Mouse (Mus musculus): ENCODE results near the gene Pard3b. TPM values are rescaled to one million over a fixed set of nuclear protein-coding genes. Genes with fewer than 3 reads are reported as not detected.

The Pard3b gene
- polyA plus RNA-seq, 1 experiment from 2014 or later = 20.4 TPM

GRCm38 (mm10) chr1:62466544-62466943 lies 827.9 kb downstream of the Pard3b start:
- H3K4me2 ChIP-seq = no peak overlapping the region
- no peak overlapping the region for H3K4me3 ChIP-seq (replicated peaks)
- no peak overlapping the region for H3K9ac ChIP-seq
- ATAC-seq (replicated peaks; ENCODE audit: low FRiP score) = no peak
- H3K27me3 ChIP-seq = no peaks in the 10 kb centered on the region
- H3K36me3 ChIP-seq = no peaks in the 10 kb centered on the region
- 88% methylated on average over 1 of the region's 1 CpGs for WGBS
- H3K27ac ChIP-seq = no peak overlapping the region
- no peaks in the 10 kb centered on the region; the same call in 1 of the 2 replicates for H3K4me1 ChIP-seq
- H3K9me3 ChIP-seq (replicated peaks) = no peaks in the 10 kb centered on the region

GRCm38 (mm10) chr1:62483059-62483458 lies 844.4 kb downstream of the Pard3b start:
- Histone ChIP-seq H3K4me2 (no peak overlapping the region), H3K4me3 (replicated peaks) (no peak overlapping the region), H3K27ac (no peak overlapping the region), H3K4me1 (no peaks in the 10 kb centered on the region), H3K9me3 (replicated peaks) (no peaks in the 10 kb centered on the region), H3K27me3 (no peaks in the 10 kb centered on the region), H3K9ac (no peak overlapping the region), H3K36me3 (peaks cover 3% of the 10 kb centered on the region; the same call in 1 of the 2 replicates)
- WGBS = 89% methylated on average over 2 of the region's 2 CpGs
- ATAC-seq (replicated peaks; ENCODE audit: low FRiP score) = no peak

- Histone ChIP-seq H3K9me3 (replicated peaks) (no peaks in the 10 kb centered on the region), H3K36me3 (no peaks in the 10 kb centered on the region), H3K27me3 (no peaks in the 10 kb centered on the region), H3K9ac (no peak overlapping the region), H3K27ac (no peak overlapping the region), H3K4me1 (no peaks in the 10 kb centered on the region), H3K4me3 (replicated peaks) (no peak overlapping the region), H3K4me2 (no peak overlapping the region)
- no peak for ATAC-seq (replicated peaks; ENCODE audit: low FRiP score)
- 60% methylated on average over 6 of the region's 6 CpGs for WGBS
Measured at GRCm38 (mm10) chr1:62488871-62489270, 850.2 kb downstream of the Pard3b start.

DNA sequence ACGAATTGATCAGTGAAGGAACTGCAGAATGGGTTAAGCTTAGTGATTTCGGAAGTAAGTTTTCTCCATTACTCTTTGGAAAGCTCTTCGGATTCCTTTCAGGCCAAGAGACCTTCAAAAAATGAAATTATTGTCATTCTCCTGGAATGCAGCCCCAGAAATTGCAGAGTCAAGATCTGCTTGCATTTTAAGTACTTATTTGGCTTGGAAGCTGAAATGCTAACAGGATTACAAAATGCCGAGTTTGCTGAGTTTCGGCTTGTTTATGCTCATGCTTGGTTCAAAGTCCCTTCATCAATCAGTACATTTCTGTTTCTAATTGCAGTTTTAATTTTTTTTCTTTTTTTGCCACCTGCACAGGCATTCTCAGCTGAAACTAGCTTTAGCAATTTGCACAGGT lies 860.5 kb downstream of the Pard3b start:
- no peaks in the 10 kb centered on the region for H3K36me3 ChIP-seq
- H3K4me3 ChIP-seq (replicated peaks) = no peak overlapping the region
- no peak overlapping the region for H3K27ac ChIP-seq
- no peaks in the 10 kb centered on the region for H3K27me3 ChIP-seq
- H3K4me2 ChIP-seq = no peak overlapping the region
- H3K9ac ChIP-seq = no peak overlapping the region
- H3K9me3 ChIP-seq (replicated peaks) = no peaks in the 10 kb centered on the region
- WGBS = 79% methylated on average over 5 of the region's 5 CpGs
- H3K4me1 ChIP-seq = no peaks in the 10 kb centered on the region
- ATAC-seq (replicated peaks; ENCODE audit: low FRiP score) = no peak

- H3K4me3 ChIP-seq (replicated peaks) = no peak overlapping the region
- H3K9ac ChIP-seq = no peak overlapping the region
- ATAC-seq (replicated peaks; ENCODE audit: low FRiP score) = no peak
- H3K27me3 ChIP-seq = no peaks in the 10 kb centered on the region
- H3K27ac ChIP-seq = no peak overlapping the region
- H3K4me1 ChIP-seq = no peaks in the 10 kb centered on the region
- WGBS = 88% methylated on average over 4 of the region's 4 CpGs
- no peak overlapping the region for H3K4me2 ChIP-seq
- H3K36me3 ChIP-seq = no peaks in the 10 kb centered on the region
- no peaks in the 10 kb centered on the region for H3K9me3 ChIP-seq (replicated peaks)
Measured at GRCm38 (mm10) chr1:62510501-62510900, 871.9 kb downstream of the Pard3b start.

DNA sequence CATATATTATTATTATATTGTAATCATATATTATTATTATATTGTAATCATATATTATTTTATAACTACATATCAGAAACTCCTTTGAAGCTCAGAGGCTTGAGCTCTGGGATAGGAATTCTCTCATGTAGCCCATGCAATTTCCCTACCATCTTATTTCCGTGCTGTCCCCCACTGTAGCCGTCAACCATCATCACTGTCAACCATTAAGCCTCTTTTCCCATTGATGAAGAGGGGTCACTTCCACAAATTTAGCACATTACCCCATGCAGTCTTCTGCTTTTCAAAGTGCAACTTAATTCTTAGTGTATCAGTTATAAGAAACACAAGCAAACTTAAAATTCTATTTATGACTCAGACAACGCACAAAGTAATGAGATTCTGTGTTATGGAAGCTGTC lies 873.1 kb downstream of the Pard3b start:
- H3K4me2 ChIP-seq = no peak overlapping the region
- H3K27me3 ChIP-seq = no peaks in the 10 kb centered on the region
- ATAC-seq (replicated peaks; ENCODE audit: low FRiP score) = no peak
- no peak overlapping the region for H3K9ac ChIP-seq
- no peaks in the 10 kb centered on the region for H3K9me3 ChIP-seq (replicated peaks)
- no peaks in the 10 kb centered on the region for H3K36me3 ChIP-seq
- H3K4me1 ChIP-seq = no peaks in the 10 kb centered on the region
- H3K27ac ChIP-seq = no peak overlapping the region
- H3K4me3 ChIP-seq (replicated peaks) = no peak overlapping the region
- WGBS = 90% methylated on average over 3 of the region's 3 CpGs

- Histone ChIP-seq H3K27ac (no peak overlapping the region), H3K27me3 (no peaks in the 10 kb centered on the region), H3K9me3 (replicated peaks) (no peaks in the 10 kb centered on the region), H3K4me1 (no peaks in the 10 kb centered on the region), H3K9ac (no peak overlapping the region), H3K4me3 (replicated peaks) (no peak overlapping the region), H3K36me3 (no peaks in the 10 kb centered on the region), H3K4me2 (no peak overlapping the region)
- WGBS = 93% methylated on average over 2 of the region's 2 CpGs
- ATAC-seq (replicated peaks; ENCODE audit: low FRiP score) = no peak
Measured at GRCm38 (mm10) chr1:62518621-62519213, 880.1 kb downstream of the Pard3b start.

DNA sequence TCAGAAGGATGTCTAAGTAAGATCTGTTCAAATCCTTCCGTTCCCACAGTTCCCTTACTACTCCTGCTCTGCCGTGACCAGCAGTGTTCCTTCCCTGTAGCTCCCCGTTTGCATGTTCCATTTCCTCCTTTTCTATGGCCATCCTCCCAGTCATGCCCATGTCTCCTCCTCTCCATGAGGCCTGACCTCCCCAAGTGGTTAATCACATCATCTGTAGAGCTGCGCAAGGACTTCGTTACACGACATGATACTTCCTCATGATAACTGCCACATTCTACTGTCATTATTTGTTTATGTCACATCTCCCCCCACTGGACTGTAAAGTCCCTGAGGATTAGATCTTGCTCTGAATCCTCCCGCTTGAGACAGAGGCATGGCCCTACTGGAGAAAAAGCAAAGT lies 882.7 kb downstream of the Pard3b start:
- ATAC-seq (replicated peaks; ENCODE audit: low FRiP score) = no peak
- Histone ChIP-seq H3K4me1 (no peaks in the 10 kb centered on the region), H3K27ac (no peak overlapping the region), H3K4me3 (replicated peaks) (no peak overlapping the region), H3K4me2 (no peak overlapping the region), H3K9ac (no peak overlapping the region), H3K27me3 (no peaks in the 10 kb centered on the region), H3K9me3 (replicated peaks) (no peaks in the 10 kb centered on the region), H3K36me3 (no peaks in the 10 kb centered on the region)
- WGBS = 68% methylated on average over 7 of the region's 7 CpGs

- Histone ChIP-seq H3K4me3 (replicated peaks) (no peak overlapping the region), H3K9ac (no peak overlapping the region), H3K4me1 (no peaks in the 10 kb centered on the region), H3K9me3 (replicated peaks) (no peaks in the 10 kb centered on the region), H3K27me3 (no peaks in the 10 kb centered on the region), H3K4me2 (no peak overlapping the region), H3K27ac (no peak overlapping the region), H3K36me3 (no peaks in the 10 kb centered on the region)
- 59% methylated on average over 2 of the region's 2 CpGs for WGBS
- no peak for ATAC-seq (replicated peaks; ENCODE audit: low FRiP score)
Measured at GRCm38 (mm10) chr1:62522761-62523160, 884.1 kb downstream of the Pard3b start.

- WGBS = 70% methylated on average over 7 of the region's 7 CpGs
- ATAC-seq (replicated peaks; ENCODE audit: low FRiP score) = no peak
Measured at GRCm38 (mm10) chr1:62527788-62528187, 889.2 kb downstream of the Pard3b start.

DNA sequence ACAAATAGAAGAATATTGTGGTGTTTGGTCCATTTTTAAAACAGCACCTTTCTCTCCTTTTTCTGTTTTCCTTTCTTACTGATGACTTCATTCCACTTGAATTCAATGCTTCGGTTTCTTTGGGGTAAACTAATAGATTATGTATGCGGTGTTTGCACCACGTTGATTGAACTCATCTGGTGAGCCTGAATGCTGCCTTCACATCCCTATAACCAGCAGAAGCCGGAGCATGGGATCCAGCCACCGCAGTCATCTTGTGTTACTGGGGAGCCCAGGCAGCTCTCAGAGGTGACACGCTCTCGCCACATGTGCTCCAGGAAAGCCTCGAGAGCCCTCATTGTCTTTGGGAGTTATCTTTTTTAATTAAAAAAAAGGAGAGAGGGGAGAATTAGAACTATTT lies 891.3 kb downstream of the Pard3b start:
- no peak for ATAC-seq (replicated peaks; ENCODE audit: low FRiP score)
- no peaks in the 10 kb centered on the region for H3K9me3 ChIP-seq (replicated peaks)
- no peak overlapping the region for H3K27ac ChIP-seq
- no peak overlapping the region for H3K9ac ChIP-seq
- 88% methylated on average over 8 of the region's 8 CpGs for whole genome bisulfite sequencing
- no peaks in the 10 kb centered on the region for H3K4me1 ChIP-seq
- H3K4me3 ChIP-seq (replicated peaks) = no peak overlapping the region
- H3K4me2 ChIP-seq = no peak overlapping the region
- no peaks in the 10 kb centered on the region for H3K27me3 ChIP-seq
- H3K36me3 ChIP-seq = no peaks in the 10 kb centered on the region

More at GRCm38 (mm10) chr1:62527788-62528187, 889.2 kb downstream of the Pard3b start:
- H3K4me2 ChIP-seq = no peak overlapping the region
- H3K36me3 ChIP-seq = no peaks in the 10 kb centered on the region
- H3K9me3 ChIP-seq (replicated peaks) = no peaks in the 10 kb centered on the region
- no peak overlapping the region for H3K27ac ChIP-seq
- no peak overlapping the region for H3K4me3 ChIP-seq (replicated peaks)
- no peaks in the 10 kb centered on the region for H3K4me1 ChIP-seq
- no peaks in the 10 kb centered on the region for H3K27me3 ChIP-seq
- H3K9ac ChIP-seq = no peak overlapping the region

GRCm38 (mm10) chr1:62532426-62533126 lies 894.0 kb downstream of the Pard3b start:
- H3K4me2 ChIP-seq = no peak overlapping the region
- no peaks in the 10 kb centered on the region for H3K36me3 ChIP-seq
- H3K4me3 ChIP-seq (replicated peaks) = no peak overlapping the region
- 64% methylated on average over 10 of the region's 10 CpGs for WGBS
- H3K9me3 ChIP-seq (replicated peaks) = no peaks in the 10 kb centered on the region
- no peak for ATAC-seq (replicated peaks; ENCODE audit: low FRiP score)
- no peaks in the 10 kb centered on the region for H3K4me1 ChIP-seq
- H3K27me3 ChIP-seq = no peaks in the 10 kb centered on the region
- H3K9ac ChIP-seq = no peak overlapping the region
- no peak overlapping the region for H3K27ac ChIP-seq

DNA sequence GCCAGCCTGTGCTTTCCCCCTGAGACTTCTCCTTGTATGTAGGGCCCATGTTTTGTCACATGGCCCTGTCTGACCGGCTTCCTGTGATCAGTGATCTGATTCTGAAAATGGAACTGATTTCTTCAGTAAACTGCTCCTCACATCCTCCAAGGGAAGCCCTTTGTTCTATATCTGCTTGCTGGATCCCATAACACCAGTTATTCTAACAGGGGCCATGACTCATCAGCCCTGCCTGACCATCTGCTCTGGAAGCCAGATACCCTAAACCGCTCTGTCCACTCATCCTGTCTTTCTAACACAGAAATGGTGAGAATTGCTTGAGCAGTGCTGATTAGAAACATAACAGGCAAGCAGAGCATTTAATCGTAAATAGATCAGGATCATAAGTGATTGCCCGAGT lies 910.3 kb downstream of the Pard3b start:
- H3K9ac ChIP-seq = no peak overlapping the region
- no peak overlapping the region for H3K4me2 ChIP-seq
- H3K36me3 ChIP-seq = no peaks in the 10 kb centered on the region
- H3K4me1 ChIP-seq = no peaks in the 10 kb centered on the region
- no peaks in the 10 kb centered on the region for H3K9me3 ChIP-seq (replicated peaks)
- 84% methylated on average over 4 of the region's 4 CpGs for WGBS
- ATAC-seq (replicated peaks; ENCODE audit: low FRiP score) = no peak
- no peak overlapping the region for H3K27ac ChIP-seq
- H3K27me3 ChIP-seq = no peaks in the 10 kb centered on the region
- H3K4me3 ChIP-seq (replicated peaks) = no peak overlapping the region
